Mouse (Mus musculus) heart, postnatal 0 days (tissue): ENCODE measurements around the gene Zfp318. TPM values are rescaled to one million over a fixed set of nuclear protein-coding genes. Genes with fewer than 3 reads are reported as not detected.

Source experiments
- ATAC-seq: fragments of 200-750 bp; cut with Nextera tagmentation; 2 replicates; pipeline ENCODE4 v1.8.0; 2017; ENCODE audit warnings: low read depth, moderate number of reproducible peaks, moderate library complexity; ENCODE audit not compliant: insufficient read depth
- DNase-seq: peaks from one replicate; pipeline ENCODE4 v3.0.0-alpha.2; 2016; ENCODE audit warnings: low spot score
- H3K27ac ChIP-seq: fragments of 300-500 bp; sonication (generic); 2 replicates; pipeline ENCODE4 v1.5.1; 2014; ENCODE audit warnings: low read depth, mild to moderate bottlenecking
- H3K27me3 ChIP-seq: fragments of 300-500 bp; sonication (generic); 2 replicates; pipeline ENCODE4 v1.6.1; 2014; ENCODE audit warnings: low read length, mixed read lengths; ENCODE audit not compliant: control insufficient read depth, insufficient read depth
- H3K36me3 ChIP-seq: fragments of 300-500 bp; sonication (generic); replicated peaks from 2 replicates; pipeline ENCODE4 v1.6.1; 2014; ENCODE audit warnings: low read length, mixed read lengths; ENCODE audit not compliant: control insufficient read depth, insufficient read depth
- H3K4me1 ChIP-seq: fragments of 300-500 bp; sonication (generic); 2 replicates; pipeline ENCODE4 v1.6.1; 2014; ENCODE audit warnings: antibody characterized with exemption; ENCODE audit not compliant: control insufficient read depth, insufficient read depth
- H3K4me2 ChIP-seq: fragments of 300-500 bp; sonication (generic); 2 replicates; pipeline ENCODE4 v1.6.1; 2014; ENCODE audit warnings: low read depth, mild to moderate bottlenecking, low read length, moderate library complexity
- H3K4me3 ChIP-seq: fragments of 300-500 bp; sonication (generic); 2 replicates; pipeline ENCODE4 v1.5.1; 2014; ENCODE audit warnings: low read depth, low read length
- H3K9ac ChIP-seq: fragments of 300-500 bp; sonication (generic); replicated peaks from 2 replicates; pipeline ENCODE4 v1.6.1; 2014; ENCODE audit warnings: low read depth, low read length, mixed read lengths
- H3K9me3 ChIP-seq: fragments of 300-500 bp; sonication (generic); replicated peaks from 2 replicates; pipeline ENCODE4 v1.6.1; 2016; ENCODE audit warnings: low read length; ENCODE audit not compliant: control insufficient read depth
- CTCF ChIP-seq: IDR thresholded peaks from 2 replicates; pipeline ENCODE4 v1.5.1; 2016; ENCODE audit warnings: antibody characterized with exemption, control low read depth, low read depth
- EP300 ChIP-seq: IDR thresholded peaks from 2 replicates; pipeline ENCODE4 v1.6.1; 2016; ENCODE audit warnings: antibody characterized with exemption, low read depth
- WGBS: fragments of 180-500 bp; shearing (Covaris S2); extraction: QIAGEN DNeasy Blood & Tissue Kit; methylation state at CpG from one replicate; pipeline ENCODE4 v1.1.7; 2014; 5-methylcytosine and 5-hydroxymethylcytosine counted together
- polyA plus RNA-seq: library from polyadenylated mRNA; unstranded; fragments of >200 nt; fragmentation: Nextera tagmentation; extraction: Ambion mirVana; gene quantifications from 2 replicates; pipeline ENCODE4 v1.2.1, GENCODE M21; 2015
- total RNA-seq: library from RNA; depleted of rRNA; stranded (reverse); fragments of >200 nt; gene quantifications from 2 replicates; pipeline ENCODE4 v1.2.3, GENCODE M21; 2014; ENCODE audit warnings: low replicate concordance; rRNA removed

The Zfp318 gene
- total and polyA plus RNA-seq, 2 experiments from 2014 or later, result 4.4 to 18.1 TPM

DNA sequence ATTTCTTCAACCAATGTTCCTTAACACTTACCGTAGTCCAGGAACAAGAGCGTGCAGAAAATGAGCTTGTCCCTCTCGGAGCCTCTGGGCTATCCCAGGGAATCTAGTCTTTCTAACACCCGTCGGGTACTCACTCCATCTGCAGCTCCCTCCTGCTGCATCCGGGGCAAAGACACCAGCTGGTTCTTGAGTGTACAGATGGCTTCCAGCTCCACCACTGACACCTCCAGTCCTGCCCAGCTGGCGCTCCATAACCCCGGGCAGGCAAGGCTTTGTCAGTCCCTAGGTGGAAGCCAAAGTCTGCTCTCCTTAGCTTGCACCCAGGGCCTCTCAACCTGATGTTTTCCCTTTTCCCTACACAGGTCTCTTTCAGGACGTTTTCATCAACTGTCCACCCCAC lies 84.3 kb downstream of the Zfp318 start:
- H3K4me1 ChIP-seq, result no peaks in the 10 kb centered on the region

More for the DNA sequence above, 84.3 kb downstream of the Zfp318 start:
- Histone ChIP-seq H3K4me3 (no peak overlapping the region), H3K4me2 (no peak overlapping the region), H3K27ac (no peak overlapping the region), H3K27me3 (no peaks in the 10 kb centered on the region), H3K9ac (no peak overlapping the region), H3K9me3 (no peaks in the 10 kb centered on the region), H3K36me3 (no peaks in the 10 kb centered on the region)
- no peak for ATAC-seq
- no peak for DNase-seq
- TF ChIP-seq CTCF (no peak), EP300 (no peak)
- 84% methylated on average over 9 of the region's 9 CpGs for WGBS

Other genes starting within 250 kb of the Zfp318 start
- 0.27 and 4.5 TPM in 2 replicates for gene Rsph9, start 239.5 kb upstream of the Zfp318 start, total RNA-seq
- gene Rsph9, start 239.5 kb upstream of the Zfp318 start, polyA plus RNA-seq, result 4.2 and 4.7 TPM in 2 replicates
- 19.1 and 26.9 TPM in 2 replicates for gene Mad2l1bp, start 230.2 kb upstream of the Zfp318 start, total RNA-seq
- 32.5 and 32.6 TPM in 2 replicates for gene Mad2l1bp, start 230.2 kb upstream of the Zfp318 start, polyA plus RNA-seq
- 66.4 and 99.0 TPM in 2 replicates for gene Gtpbp2, start 222.7 kb upstream of the Zfp318 start, total RNA-seq
- gene Gtpbp2, start 222.7 kb upstream of the Zfp318 start, polyA plus RNA-seq, result 24.5 and 25.8 TPM in 2 replicates
- gene Polh, start 181.1 kb upstream of the Zfp318 start, total RNA-seq, result 11.0 and 13.0 TPM in 2 replicates
- 7.8 and 7.9 TPM in 2 replicates for gene Polh, start 181.1 kb upstream of the Zfp318 start, polyA plus RNA-seq
- 22.6 and 28.9 TPM in 2 replicates for gene Xpo5, start 180.9 kb upstream of the Zfp318 start, total RNA-seq
- 9.9 and 11.7 TPM in 2 replicates for gene Xpo5, start 180.9 kb upstream of the Zfp318 start, polyA plus RNA-seq
- gene Polr1c, start 135.7 kb upstream of the Zfp318 start, total RNA-seq, result 35.7 and 38.3 TPM in 2 replicates
- 27.2 TPM in 2 replicates for gene Polr1c, start 135.7 kb upstream of the Zfp318 start, polyA plus RNA-seq
- gene Yipf3, start 135.7 kb upstream of the Zfp318 start, total RNA-seq, result 16.0 and 21.3 TPM in 2 replicates
- 68.5 and 78.4 TPM in 2 replicates for gene Yipf3, start 135.7 kb upstream of the Zfp318 start, polyA plus RNA-seq
- 1.3 and 1.5 TPM in 2 replicates for gene Lrrc73, start 130.2 kb upstream of the Zfp318 start, total RNA-seq
- gene Lrrc73, start 130.2 kb upstream of the Zfp318 start, polyA plus RNA-seq, result 0.26 and 0.45 TPM in 2 replicates
- gene Tjap1, start 100.7 kb upstream of the Zfp318 start, total RNA-seq, result 30.1 and 31.9 TPM in 2 replicates
- 20.1 and 22.6 TPM in 2 replicates for gene Tjap1, start 100.7 kb upstream of the Zfp318 start, polyA plus RNA-seq
- gene Dlk2, start 86.3 kb upstream of the Zfp318 start, total RNA-seq, result 1.7 TPM in 1 of 2 replicates, not detected in the other
- 0.16 and 0.43 TPM in 2 replicates for gene Dlk2, start 86.3 kb upstream of the Zfp318 start, polyA plus RNA-seq
- 5.8 and 6.8 TPM in 2 replicates for gene Abcc10, start 55.4 kb upstream of the Zfp318 start, total RNA-seq
- gene Abcc10, start 55.4 kb upstream of the Zfp318 start, polyA plus RNA-seq, result 3.6 and 4.1 TPM in 2 replicates
- 1.5 TPM in 1 of 2 replicates, not detected in the other for gene Crip3, start 45.2 kb downstream of the Zfp318 start, total RNA-seq
- gene Crip3, start 45.2 kb downstream of the Zfp318 start, polyA plus RNA-seq, result 0.48 and 1.00 TPM in 2 replicates
- not detected in 2 replicates for gene Slc22a7, start 54.7 kb downstream of the Zfp318 start, total RNA-seq
- not detected in 2 replicates for gene Slc22a7, start 54.7 kb downstream of the Zfp318 start, polyA plus RNA-seq
- gene Ttbk1, start 103.9 kb downstream of the Zfp318 start, total RNA-seq, result 0.31 and 0.80 TPM in 2 replicates
- gene Ttbk1, start 103.9 kb downstream of the Zfp318 start, polyA plus RNA-seq, result 0.04 TPM in 2 replicates
- gene Dnph1, start 113.0 kb downstream of the Zfp318 start, total RNA-seq, result 7.0 and 16.0 TPM in 2 replicates
- 9.1 and 10.0 TPM in 2 replicates for gene Dnph1, start 113.0 kb downstream of the Zfp318 start, polyA plus RNA-seq
- gene Cul9, start 162.7 kb downstream of the Zfp318 start, total RNA-seq, result 12.7 and 20.3 TPM in 2 replicates
- 4.9 and 6.1 TPM in 2 replicates for gene Cul9, start 162.7 kb downstream of the Zfp318 start, polyA plus RNA-seq
- gene Srf, start 172.4 kb downstream of the Zfp318 start, total RNA-seq, result 192 and 271 TPM in 2 replicates
- 6.4 and 8.8 TPM in 2 replicates for gene Srf, start 172.4 kb downstream of the Zfp318 start, polyA plus RNA-seq
- gene Ptk7, start 245.8 kb downstream of the Zfp318 start, total RNA-seq, result 57.9 and 70.4 TPM in 2 replicates
- 16.9 and 17.2 TPM in 2 replicates for gene Ptk7, start 245.8 kb downstream of the Zfp318 start, polyA plus RNA-seq